Mouse (Mus musculus) liver, adult 2 months (tissue): ENCODE data around the gene Cdh22.

ENCODE experiments used
- CTCF ChIP-seq: fragments of 200-500 bp; IDR thresholded peaks from 2 replicates; pipeline ENCODE4 v1.5.1; 2011; ENCODE audit warnings: low read depth, low read length, control low read depth
- POLR2A ChIP-seq: fragments of 200-500 bp; IDR thresholded peaks from 2 replicates; pipeline ENCODE4 v1.6.1; 2011; ENCODE audit warnings: low read length, control low read depth; ENCODE audit not compliant: insufficient read depth; ENCODE audit errors: extremely low read depth

DNA sequence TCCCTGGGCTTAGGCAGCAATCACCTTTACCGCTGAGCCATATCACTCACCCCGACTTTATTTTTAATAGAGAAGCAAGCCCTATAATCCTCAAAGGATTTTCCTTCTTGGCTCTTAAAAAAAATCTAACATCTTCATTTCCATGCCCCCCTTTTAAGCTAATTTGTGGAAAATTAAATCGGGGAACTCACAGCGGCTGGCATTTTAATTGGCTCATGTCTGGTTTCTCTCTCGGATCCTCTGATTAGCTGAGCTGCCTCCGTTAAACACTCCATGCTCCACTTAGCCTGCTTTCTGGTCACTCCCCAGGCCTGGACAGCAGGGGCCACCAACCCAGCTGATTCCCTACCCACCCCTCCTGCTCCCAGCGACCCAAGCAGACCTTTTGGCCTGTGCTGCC lies 142.3 kb downstream of the Cdh22 start:
- TF ChIP-seq CTCF (no peak), POLR2A (no peak)
